Mouse (Mus musculus): ENCODE results near the gene Kbtbd13.

The Kbtbd13 gene

GRCm38 (mm10) chr9:65391613-65391964, at the start of gene Kbtbd13:
Kbtbd13 (minus strand) TSS chr9:65391652.
- DNase-seq = no peak

GRCm38 (mm10) chr9:65435671-65436301, 44.3 kb upstream of the Kbtbd13 start, which contains the start of gene Mtfmt:
Mtfmt (plus strand) TSS chr9:65435782.
- DNase-seq = peak; percentile 96

- no peak for DNase-seq
Observed at GRCm38 (mm10) chr9:65435211-65435610, 43.8 kb upstream of the Kbtbd13 start.

- peak; percentile 60 for DNase-seq
Observed at GRCm38 (mm10) chr9:65434140-65434539, 42.7 kb upstream of the Kbtbd13 start.

GRCm38 (mm10) chr9:65432236-65432635, 40.8 kb upstream of the Kbtbd13 start:
- peak; percentile 89 for DNase-seq

GRCm38 (mm10) chr9:65430921-65431320, 39.5 kb upstream of the Kbtbd13 start:
- DNase-seq = no peak

DNA sequence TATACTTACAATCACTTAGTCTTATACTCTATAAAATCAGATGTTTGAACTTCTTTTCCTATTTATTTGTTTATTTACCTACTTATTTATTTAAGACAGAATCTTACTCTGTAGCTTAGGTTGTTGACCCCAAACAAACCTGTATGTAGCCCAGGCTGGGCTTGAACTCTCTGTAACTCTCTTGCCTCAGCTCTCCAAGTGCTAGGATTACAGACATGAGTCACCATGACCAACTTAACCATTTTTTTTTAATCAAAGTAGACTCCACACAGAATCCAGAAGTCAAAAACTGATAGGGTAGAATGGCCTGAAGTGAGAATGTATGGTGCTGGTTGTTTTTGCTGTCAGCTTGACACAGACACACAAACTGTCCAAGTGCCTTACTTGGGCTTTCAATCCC, 38.9 kb upstream of the Kbtbd13 start:
- no peak for DNase-seq

DNA sequence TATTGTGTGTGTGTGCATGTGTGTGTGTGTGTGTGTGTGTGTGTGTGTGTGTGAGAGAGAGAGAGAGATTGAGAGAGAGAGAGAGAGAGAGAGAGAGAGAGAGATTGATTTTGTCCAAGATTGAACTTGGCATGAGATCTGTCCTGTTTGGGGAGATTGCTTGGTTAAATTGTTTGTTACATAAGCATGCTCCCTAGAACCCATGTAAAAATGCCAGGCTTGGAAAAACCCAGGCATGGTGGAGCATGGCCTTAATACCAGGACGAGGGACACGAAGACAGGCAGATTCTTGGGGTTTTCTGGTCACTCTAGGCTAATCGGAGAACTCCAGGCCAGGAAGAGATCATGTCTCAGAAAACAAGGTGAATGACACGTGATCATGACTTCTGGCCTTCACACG, 36.6 kb upstream of the Kbtbd13 start:
- DNase-seq = no peak

DNA sequence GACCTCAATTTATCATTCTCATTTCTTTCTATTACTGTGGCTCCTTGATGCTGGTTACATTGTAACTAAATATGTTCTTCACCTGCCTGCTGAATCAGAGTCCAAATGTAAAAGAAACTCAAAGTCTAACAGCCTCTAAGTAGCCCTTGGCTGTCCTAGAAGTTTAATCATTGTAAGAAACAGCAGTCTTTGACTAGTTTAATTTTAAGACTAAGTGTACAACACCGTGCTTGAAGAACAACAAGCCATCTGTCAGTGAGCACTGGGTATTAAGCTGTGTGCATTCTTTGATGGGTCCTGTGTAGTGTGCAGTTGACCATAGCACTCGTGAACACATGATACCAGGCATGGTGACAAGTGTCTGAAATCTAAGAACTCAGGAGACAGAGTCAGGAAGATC, 36.1 kb upstream of the Kbtbd13 start:
- DNase-seq = no peak

DNA sequence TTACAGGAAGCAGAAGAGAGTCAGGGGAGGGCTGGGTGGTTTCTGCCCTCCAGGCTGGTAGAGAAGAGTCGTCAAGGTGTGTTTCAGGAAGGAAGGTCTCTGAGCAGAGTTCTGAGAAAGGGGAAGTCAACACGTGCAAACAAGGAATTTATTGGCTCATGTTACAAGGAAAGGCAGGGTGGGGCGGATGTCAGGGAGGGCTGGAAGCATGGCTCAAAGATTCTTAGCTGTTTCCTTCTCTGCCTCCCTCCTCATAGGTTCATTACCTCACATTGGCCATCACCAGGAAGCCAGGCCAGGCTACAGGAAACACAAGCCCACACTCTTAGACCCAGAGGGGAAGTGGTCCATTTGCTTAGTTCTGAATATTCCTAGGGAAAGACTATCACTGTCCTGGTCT, 32.9 kb upstream of the Kbtbd13 start:
- DNase-seq = no peak

GRCm38 (mm10) chr9:65422760-65423501, 31.5 kb upstream of the Kbtbd13 start, which contains the start of gene Slc51b:
Slc51b (minus strand) TSS chr9:65422955.
- no peak for DNase-seq

DNA sequence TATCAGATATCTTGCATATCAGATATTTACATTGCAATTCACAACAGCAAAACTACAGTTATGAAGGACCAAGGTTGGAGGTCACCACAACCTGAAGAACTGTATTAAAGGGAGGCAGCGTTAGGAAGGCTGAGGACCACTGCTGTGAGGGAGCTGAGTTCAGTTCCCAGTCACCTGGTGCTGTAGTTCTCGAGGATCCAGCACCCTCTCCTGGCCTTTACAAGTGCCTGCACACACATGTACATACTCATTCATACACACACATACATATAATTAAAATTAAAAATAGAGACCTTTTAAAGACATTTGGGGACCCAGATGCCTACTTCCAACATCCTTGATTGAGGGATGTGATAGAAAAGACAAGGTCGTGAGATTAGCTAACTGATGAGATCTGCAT, 28.2 kb upstream of the Kbtbd13 start:
- DNase-seq = no peak

GRCm38 (mm10) chr9:65417738-65418137, 26.3 kb upstream of the Kbtbd13 start:
- DNase-seq = peak; percentile 28

GRCm38 (mm10) chr9:65411326-65411725, 19.9 kb upstream of the Kbtbd13 start:
- no peak for DNase-seq

- DNase-seq = no peak
Observed at GRCm38 (mm10) chr9:65410378-65410777, 18.9 kb upstream of the Kbtbd13 start.

DNA sequence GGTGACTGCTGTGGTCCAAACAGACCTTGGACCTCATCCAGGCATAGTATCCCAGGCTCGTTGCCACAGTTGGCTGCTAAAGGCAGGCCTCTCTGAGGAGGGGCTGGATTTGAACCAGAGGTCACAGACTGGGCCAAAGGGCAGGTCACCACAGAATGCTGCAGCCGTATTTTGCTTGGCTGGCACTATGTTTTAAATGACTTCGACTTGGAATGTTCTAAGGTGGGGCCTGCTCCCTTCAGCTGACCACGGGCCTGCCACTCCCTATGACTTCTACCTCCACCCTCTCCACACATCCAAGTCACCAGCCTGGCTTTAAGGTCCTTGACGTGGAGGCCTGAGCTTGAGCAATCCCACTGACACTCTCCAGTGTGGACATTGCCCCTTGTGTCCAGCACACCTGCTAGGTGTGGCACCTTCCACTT, 17.4 kb upstream of the Kbtbd13 start:
- no peak for DNase-seq

DNA sequence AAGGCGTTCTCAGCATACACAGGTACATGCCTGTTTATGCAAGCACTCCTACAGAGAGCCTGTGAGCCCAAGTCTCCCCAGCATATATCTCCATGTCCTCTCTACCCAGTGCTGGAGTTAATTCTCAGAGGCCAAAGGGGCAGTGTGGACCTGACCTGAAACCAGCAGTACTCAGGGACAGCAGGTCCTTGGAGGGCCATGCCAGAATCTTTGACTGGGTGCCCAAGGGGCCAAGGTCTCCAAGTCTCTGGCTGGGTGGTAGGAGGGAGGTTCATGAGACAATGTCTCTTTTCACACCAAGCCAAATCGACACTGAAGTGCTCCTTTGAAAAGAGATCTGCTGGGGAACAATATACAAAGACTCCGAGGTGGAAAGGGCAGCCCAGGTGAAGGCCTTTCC, 16.4 kb upstream of the Kbtbd13 start:
- DNase-seq = no peak

- DNase-seq = no peak
Observed at GRCm38 (mm10) chr9:65407327-65407726, 15.9 kb upstream of the Kbtbd13 start.

DNA sequence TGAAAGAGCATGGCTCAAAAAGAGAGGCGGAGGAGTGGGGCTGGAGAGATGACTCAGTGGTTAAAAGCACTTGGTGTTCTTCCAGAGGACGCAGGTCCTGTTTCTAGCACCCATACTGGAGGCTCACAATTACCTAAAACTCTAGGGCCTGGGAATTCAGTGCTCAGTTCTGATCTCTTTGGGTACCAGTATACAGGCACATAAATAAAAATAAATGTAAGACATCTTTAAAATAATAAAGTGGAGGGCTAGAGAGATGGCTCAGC, 13.7 kb upstream of the Kbtbd13 start:
- DNase-seq = no peak

GRCm38 (mm10) chr9:65404331-65405183, 13.1 kb upstream of the Kbtbd13 start:
- DNase-seq = no peak

DNA sequence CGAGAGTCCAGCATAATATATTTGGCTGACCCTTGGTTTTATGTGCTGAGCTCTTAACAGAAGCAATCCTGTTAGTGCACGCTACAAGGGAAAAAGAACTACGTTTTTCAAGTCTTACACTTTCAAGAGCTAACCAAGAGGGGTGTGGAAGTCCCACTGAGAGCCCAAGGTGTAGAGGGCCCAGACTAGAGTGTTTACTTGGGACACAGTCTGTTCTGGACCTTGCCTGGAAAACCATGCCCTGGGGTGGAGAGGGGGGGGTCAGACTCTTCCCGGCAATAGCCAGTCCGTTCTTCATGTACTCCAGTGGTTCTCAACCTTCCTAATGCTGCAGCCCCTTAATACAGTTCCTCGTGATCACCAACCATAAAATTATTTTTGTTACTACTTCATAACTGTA, 8.5 kb upstream of the Kbtbd13 start:
- DNase-seq = no peak

- peak; percentile 86 for DNase-seq
Observed at GRCm38 (mm10) chr9:65398279-65398678, 6.8 kb upstream of the Kbtbd13 start, which contains the start of gene Rasl12. Rasl12 (plus strand) TSS chr9:65398506.

DNA sequence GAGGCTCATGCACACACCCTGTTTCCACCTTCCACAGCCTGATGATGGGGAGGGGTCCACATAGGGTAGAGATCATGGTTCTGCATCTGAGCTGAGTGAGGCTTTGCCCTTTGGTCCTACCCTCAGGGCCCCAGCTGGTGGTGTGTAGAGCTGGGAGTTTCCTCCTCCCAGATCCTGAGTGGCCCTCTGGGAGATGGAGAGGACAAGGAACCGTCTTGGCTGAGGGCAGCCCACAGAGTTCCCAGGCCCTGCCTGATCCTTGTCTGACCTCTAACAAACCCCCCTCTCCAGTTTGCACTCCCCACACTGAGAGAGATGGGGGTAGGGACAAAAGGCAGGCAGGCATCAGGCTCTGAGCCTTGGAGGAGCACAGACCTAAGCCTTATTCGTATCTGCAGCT, 2.9 kb upstream of the Kbtbd13 start:
- DNase-seq = no peak

DNA sequence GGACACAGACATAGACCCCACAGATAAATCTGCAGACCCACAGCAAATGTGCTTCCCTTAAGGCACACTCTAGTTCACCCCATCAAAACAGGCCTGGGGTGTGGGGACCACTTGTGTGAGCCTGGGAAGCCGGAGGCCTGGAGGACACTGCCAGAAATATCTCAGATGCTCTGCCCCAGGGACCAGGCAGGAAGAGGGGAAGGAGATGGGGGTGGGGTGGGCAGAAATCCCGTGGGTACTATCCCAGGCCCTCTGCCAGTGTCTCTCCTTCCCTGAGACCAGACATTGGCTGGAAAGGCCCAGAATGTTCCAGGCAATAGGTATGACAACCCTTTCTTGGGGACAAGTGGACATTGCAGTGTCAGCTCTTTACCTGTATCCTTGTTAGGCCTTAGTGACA, 2.2 kb upstream of the Kbtbd13 start:
- DNase-seq = no peak

All from retina, postnatal 1 day (tissue).